Mouse (Mus musculus): ENCODE measurements around the gene Rd3l.
"Not testable (repeated sequence)": the region's sequence is repeated elsewhere in the genome, so short reads cannot be mapped to it uniquely, and the experiment has no call there.

The Rd3l gene

DNA sequence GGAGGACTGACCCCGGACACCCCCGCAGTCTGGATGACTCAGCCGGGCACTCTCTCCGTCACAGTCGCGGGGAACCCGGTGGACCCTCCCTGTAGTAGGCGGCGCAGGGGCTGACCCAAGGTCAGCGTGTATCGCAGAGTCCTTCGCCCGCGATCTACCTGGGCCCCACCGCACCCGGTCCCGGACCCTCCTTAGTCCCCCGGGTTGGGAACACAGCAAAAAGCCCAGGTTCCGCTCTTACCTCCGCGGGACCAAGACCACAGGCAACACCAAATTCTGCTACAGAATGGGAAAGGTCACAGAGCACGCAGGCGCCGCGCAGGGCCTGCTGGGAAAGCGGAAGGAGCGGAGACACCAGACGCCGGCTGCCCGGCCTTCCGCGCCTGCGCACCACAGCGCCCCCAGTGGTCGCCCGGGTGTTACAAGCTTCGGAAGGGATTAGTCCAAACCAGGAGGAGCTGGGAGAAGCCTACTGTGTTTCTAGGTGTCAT, 14.4 kb downstream of the Rd3l start, which contains the start of gene Atp5mpl:
TSS of gene Atp5mpl (minus strand) at position 295 of the 491 bp plus-strand sequence.
- DNase-seq (ENCODE audit: low spot score in 2 of 2): peak; percentile 98 to 99

DNA sequence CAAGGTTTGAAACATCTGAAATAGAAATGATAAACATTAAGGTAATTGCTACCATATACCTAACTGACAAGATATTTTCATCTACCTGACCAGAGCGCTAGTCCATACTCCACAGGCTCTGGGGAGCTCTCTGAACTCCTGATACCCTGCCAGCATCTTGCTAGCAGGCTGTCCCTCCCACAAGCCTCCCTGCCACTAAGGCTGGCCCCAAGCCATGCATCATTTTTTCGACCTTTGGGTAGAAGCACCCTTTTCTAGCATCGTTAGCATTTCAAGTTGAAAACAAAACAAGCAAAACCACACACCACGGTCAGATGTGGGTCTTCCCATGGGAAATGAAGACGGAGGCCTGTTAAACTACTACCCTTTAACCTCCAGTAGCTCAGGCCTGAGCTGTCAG, 17.8 kb downstream of the Rd3l start:
- DNase-seq (ENCODE audit: low spot score in 2 of 2): no peak

- DNase-seq (ENCODE audit: low spot score in 2 of 2): peak; percentile 57 to 81
These were observed 22.8 kb downstream of the Rd3l start for GRCm38 (mm10) chr12:111958101-111958865.

DNA sequence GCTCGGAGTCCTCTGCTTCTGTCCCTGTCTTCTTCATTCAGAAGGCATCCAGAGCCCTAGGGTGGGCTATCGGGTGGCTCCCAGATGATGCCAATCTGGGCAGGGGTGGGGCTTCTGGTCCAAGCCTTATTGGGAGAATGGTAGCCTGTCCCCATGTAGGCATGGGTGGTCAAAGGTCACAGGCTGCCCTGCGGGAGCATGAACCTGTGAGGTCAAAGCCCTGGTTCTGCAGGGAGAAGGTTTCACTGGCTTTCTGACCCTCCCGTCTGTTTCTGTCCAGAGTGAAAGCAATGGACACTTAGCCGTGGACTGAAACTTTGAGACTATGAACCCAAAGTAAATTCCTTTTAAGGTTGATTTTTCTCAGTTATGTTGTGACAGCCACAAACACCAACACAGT, 24.9 kb downstream of the Rd3l start:
- no peak for DNase-seq (ENCODE audit: low spot score in 2 of 2)

DNA sequence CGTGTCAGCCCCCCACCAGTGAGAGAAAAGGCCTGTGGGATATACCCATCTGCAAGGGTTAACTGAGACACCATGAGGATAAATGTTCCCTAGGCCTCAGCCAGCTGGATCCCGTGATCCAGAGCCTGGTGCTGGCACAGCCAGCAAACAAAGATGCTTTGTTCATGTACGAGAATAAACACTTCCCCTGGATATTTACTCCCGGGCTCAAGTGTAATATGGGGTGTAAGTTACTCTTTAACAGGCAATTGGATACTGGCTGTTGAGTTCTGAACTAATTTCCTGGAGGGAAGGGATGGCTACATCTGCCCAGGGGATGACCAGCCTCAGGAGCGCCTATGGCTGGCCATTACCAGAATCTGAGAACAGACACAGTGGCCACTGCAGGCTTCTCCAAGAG, 29.4 kb downstream of the Rd3l start:
- DNase-seq (ENCODE audit: low spot score in 2 of 2): no peak

- no peak for DNase-seq (ENCODE audit: low spot score in 2 of 2)
These were observed 30.6 kb downstream of the Rd3l start for GRCm38 (mm10) chr12:111950486-111950885.

- peak in 1 of 2 experiments; percentile 47 for DNase-seq (ENCODE audit: low spot score in 2 of 2)
These were observed 34.4 kb downstream of the Rd3l start for GRCm38 (mm10) chr12:111946716-111947115.

- not testable (repeated sequence) for DNase-seq (ENCODE audit: low spot score in 2 of 2)
These were observed 35.1 kb downstream of the Rd3l start for GRCm38 (mm10) chr12:111945765-111946655.

DNA sequence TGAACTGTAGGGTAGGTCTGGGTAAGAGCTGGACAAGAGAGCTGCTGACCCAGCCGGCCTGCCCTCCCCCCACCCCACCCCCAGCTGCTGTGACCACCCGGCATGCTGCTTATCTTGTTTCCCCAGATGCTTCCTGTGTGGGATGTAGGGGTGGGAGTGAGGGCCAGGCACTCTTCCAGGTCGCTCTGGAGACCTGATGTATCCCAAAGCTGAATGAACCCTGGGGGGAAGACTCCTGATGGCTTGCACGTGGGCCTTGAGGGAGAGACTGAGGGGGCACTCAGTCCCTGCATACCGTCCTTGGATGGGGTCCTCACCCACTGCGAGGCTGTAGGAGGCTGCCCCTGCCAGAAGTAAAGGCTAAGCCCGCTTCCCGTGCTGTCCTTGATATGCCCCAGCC, 36.0 kb downstream of the Rd3l start:
- no peak for DNase-seq (ENCODE audit: low spot score in 2 of 2)

DNA sequence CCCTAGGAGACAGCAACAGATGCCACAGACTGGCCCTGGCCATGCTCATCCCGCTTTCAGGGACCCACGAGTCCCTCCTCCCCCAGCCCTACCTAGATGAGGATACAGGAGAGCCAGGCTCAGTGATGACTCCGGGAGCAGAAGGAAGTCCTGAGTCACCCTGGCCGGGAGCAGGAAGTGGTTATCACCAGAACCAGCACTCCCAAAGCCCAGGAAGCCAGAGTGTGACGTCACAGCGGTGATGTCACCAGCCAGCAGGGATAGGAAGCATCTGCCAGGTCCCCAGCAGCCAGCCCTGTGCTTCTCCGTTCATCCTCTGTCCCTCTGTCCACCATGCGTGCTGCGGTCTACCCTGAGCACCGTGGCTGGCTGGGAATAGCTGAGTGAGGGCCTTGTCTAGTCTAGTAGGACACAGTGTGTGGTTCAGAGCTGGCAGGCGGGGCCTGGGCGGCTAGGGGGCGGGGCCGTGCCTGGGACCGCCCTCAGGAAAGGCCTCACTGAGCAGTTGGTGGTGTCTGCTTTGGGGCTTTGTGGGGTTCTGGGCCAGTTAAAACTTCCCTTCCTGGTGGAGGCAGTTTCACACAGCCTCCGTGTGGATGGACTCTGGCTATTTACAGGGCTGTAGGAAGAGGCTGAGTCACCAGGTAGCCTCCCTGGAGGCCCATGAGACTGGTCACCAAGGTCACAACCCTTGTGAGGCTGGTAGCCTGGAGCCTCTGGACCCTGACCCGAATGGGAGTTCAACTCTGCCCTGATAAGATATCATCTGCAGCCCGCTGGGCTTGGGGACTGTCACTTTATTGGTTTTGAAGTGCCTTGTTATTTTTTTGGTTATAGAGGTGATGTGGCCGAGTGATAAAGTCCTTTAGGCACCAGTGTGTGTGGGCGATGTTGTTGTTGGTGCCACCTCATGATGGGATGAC, 36.8 kb downstream of the Rd3l start:
- DNase-seq (ENCODE audit: low spot score in 2 of 2): not testable (repeated sequence)

- no peak for DNase-seq (ENCODE audit: low spot score in 2 of 2)
These were observed 37.6 kb downstream of the Rd3l start for GRCm38 (mm10) chr12:111943421-111944064.

GRCm38 (mm10) chr12:111938623-111939177, 42.4 kb downstream of the Rd3l start:
- no peak for DNase-seq (ENCODE audit: low spot score in 2 of 2)

DNA sequence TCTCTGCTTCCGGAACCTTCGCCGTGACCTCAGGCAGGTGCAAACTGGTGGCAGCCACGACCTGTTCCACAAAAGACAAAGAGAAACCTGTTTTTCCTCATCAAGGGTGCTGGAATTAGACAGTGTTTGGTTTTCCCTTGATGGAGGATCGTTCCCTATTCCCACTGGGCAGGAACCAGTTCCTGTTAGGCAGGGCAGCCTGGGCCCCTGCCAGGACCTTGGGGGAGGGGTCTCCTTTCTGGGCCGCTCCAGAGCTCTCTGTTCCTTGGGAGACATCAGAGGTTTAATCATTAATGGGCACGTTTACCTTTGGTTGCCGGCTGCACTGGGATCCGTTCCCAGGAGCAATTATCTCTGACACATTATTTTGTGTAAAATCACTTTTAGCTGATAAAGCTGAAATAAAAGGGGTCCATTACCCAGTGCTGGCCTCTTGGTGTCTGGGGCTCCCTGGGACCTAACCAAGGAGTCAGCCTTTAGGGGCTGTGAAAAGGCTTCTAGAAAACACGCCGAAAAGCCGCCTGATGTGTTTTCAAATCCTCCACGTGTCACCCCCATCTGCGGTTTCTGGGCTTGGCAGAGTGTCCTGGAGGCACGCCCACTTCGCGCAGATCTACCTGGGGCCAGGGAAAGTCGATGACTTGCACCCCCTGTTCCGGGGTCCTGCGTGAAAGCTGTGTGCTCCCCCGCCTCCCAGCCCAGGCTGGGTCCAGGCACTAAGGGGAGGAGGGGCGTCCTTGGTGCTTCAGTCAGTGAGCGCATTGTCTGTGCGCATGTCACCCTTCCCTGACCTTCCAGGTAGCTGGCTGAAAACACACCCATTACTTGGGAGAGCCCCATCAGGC, 44.2 kb downstream of the Rd3l start:
- DNase-seq (ENCODE audit: low spot score in 2 of 2): peak in 1 of 2 experiments; percentile 39

DNA sequence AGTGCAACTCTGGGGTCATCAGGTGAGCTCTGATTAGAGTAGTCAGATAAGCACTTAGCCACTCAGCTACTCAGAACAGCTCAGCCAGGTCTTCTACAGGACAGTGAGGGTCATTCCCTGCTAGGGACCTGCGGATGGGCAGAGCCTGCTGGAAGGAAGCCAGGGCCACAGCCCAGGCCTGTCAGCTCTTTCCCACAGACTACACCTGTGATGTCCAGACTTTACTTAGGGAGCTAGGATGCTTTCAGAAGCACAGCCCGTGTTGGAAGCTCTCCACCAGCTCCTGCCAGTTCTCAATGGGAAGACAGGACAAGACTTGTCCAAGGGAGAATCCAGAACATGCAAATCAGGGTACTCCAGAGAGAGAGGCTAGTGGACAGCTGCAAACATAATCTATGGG, 47.1 kb downstream of the Rd3l start:
- DNase-seq (ENCODE audit: low spot score in 2 of 2): no peak

DNA sequence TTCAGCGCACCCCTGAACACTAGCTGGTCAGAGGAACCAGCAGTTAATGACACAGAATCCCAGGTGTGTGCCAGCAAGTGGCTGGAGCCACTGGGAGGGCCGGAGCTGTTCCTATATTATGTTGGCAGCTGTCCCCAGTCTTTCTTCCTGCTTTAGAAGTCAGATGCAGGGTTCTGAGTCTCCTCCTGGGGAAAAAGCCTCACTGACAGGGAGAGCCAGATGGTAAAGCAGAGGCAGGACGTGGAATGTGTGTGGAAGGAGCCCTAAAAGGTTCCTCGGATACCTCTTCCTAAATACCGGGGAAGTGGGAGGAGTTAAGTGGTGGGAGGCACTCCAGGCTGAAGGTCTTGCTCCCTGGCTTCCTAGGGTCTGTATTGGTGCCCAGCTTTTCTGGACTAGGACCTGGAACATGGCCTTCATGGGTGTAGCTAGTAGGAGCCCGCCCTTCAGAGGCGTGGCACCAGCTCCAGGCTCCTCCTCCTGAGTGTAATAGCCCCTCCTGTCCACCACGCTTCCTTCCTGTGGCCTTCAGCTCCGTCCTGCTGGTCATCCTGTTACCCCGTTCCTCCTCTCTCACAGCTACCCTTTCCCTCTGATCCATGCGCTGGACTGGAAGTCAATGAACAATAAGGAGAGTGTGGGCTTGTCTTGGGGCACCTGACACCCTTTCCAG, 47.9 kb downstream of the Rd3l start:
- no peak for DNase-seq (ENCODE audit: low spot score in 2 of 2)

DNA sequence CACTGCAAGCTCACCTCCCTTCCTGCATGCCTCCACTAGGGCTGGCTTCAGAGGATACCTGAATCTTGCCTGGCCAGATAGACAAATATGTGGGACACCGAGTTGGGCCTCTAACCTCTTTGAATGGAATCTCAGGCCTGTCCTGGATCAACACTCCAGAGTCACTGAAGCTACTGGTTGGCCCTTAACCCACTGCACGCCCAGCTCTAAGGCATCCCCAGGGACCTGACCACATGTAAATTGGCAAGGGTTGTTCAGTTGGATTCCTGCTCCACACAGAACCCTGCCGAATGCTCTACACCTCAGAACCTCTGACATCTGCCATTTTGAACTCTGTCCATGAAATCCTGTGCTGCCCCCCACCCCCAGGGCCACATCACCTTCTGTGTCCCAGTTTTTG, 48.6 kb downstream of the Rd3l start:
- DNase-seq (ENCODE audit: low spot score in 2 of 2): no peak

DNA sequence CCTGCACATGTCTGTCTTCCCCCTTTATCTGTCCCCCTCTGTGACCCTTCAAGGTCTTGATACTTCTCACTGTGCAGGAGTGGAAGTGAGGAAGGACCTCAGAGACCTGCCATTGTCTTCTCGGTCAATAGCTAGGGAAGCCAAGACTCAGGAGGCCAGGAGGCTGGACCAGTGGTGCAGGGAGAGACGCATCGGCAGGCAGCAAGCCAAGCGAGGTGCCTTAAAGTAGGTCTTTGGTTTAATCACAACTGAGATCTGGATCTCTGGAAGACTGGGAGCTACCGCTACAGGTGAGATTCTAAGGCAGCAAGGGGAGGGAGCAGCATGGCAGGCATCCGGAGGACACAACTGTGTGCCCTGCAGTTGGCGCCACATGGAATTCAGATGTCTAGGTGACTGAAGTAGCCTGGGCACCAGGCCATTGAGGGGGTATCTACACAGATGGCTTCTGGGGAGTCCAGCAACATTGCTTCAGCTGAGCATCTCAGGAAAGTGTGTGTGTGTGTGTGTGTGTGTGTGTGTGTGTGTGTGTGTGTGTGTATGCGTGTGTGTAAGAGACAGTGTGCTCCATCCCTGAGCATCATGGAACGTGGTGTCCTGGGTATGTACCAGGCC, 49.6 kb downstream of the Rd3l start:
- DNase-seq (ENCODE audit: low spot score in 2 of 2): peak in 1 of 2 experiments; percentile 25

Data from cerebellum, postnatal 4 days (tissue).